Mouse (Mus musculus) C2C12 (cell line): Measurements from ENCODE around the gene Banf2. TPM values are rescaled to one million over a fixed set of nuclear protein-coding genes. Genes with fewer than 3 reads are reported as not detected.

ENCODE experiments used
- H3K27me3 ChIP-seq: one replicate; pipeline ENCODE4 v1.6.1; 2011; ENCODE audit not compliant: control insufficient read depth, insufficient read depth, insufficient read length
- H3K36me3 ChIP-seq: one replicate; pipeline ENCODE4 v1.6.1; 2011; ENCODE audit not compliant: control insufficient read depth, insufficient read depth
- H3K4me3 ChIP-seq: one replicate; pipeline ENCODE4 v1.5.1; 2011; ENCODE audit warnings: mild to moderate bottlenecking, control low read depth; ENCODE audit not compliant: poor library complexity, insufficient read depth, severe bottlenecking
- H3K79me2 ChIP-seq: one replicate; pipeline ENCODE4 v1.6.1; 2011; ENCODE audit not compliant: control insufficient read depth, insufficient read depth
- H3K79me3 ChIP-seq: one replicate; pipeline ENCODE4 v1.6.1; 2011; ENCODE audit warnings: low read depth, control low read depth
- H3ac ChIP-seq: one replicate; pipeline ENCODE3; 2011; ENCODE audit warnings: low read depth; ENCODE audit not compliant: control insufficient read depth, insufficient read length
- CEBPB ChIP-seq: IDR thresholded peaks from one replicate; pipeline ENCODE4 v1.6.1; 2011; ENCODE audit warnings: low read depth, mild to moderate bottlenecking, control low read depth, moderate library complexity
- CTCF ChIP-seq: IDR thresholded peaks from one replicate; pipeline ENCODE4 v1.5.1; 2011; ENCODE audit not compliant: control insufficient read depth, insufficient read depth, insufficient read length
- FOSL1 ChIP-seq: IDR thresholded peaks from one replicate; pipeline ENCODE4 v1.8.0; 2011; ENCODE audit warnings: mild to moderate bottlenecking, low read length; ENCODE audit not compliant: poor library complexity, insufficient read depth, severe bottlenecking
- MAX ChIP-seq: IDR thresholded peaks from one replicate; pipeline ENCODE4 v1.6.1; 2011; ENCODE audit warnings: mild to moderate bottlenecking, control low read depth
- MYOD1 ChIP-seq: IDR thresholded peaks from one replicate; pipeline ENCODE4 v1.6.1; 2011; ENCODE audit warnings: low read depth; ENCODE audit not compliant: control insufficient read depth, insufficient read length
- MYOG ChIP-seq: IDR thresholded peaks from one replicate; pipeline ENCODE4 v1.6.1; 2011; ENCODE audit not compliant: control insufficient read depth, insufficient read length; ENCODE audit errors: extremely low read depth
- USF1 ChIP-seq: IDR thresholded peaks from one replicate; pipeline ENCODE4 v1.6.1; 2011; ENCODE audit warnings: low read depth, mild to moderate bottlenecking, control low read depth, moderate library complexity
- polyA plus RNA-seq: library from polyadenylated mRNA; unstranded; fragments of >200 nt; fragmentation: generic; extraction: Trizol; gene quantifications from one replicate; pipeline ENCODE4 v1.2.1, GENCODE M21; 2012; ENCODE audit warnings: missing spikeins

The Banf2 gene
- polyA plus RNA-seq, 1 experiment = not detected

- no peak overlapping the region for H3ac ChIP-seq
- no peak overlapping the region for H3K4me3 ChIP-seq
- no peaks in the 10 kb centered on the region for H3K27me3 ChIP-seq
- H3K79me2 ChIP-seq = no peaks in the 10 kb centered on the region
- TF ChIP-seq CEBPB (no peak), MYOD1 (no peak), MYOG (no peak), MAX (no peak), USF1 (no peak), CTCF (no peak), FOSL1 (no peak)
- no peaks in the 10 kb centered on the region for H3K36me3 ChIP-seq
- H3K79me3 ChIP-seq = no peaks in the 10 kb centered on the region
These were observed 37.6 kb downstream of the Banf2 start for GRCm38 (mm10) chr2:144070479-144070878.

GRCm38 (mm10) chr2:144072642-144073041, 39.8 kb downstream of the Banf2 start:
- TF ChIP-seq MYOG (no peak), CTCF (no peak), MYOD1 (no peak), FOSL1 (no peak), CEBPB (no peak), USF1 (no peak), MAX (no peak)
- H3K36me3 ChIP-seq = no peaks in the 10 kb centered on the region
- no peaks in the 10 kb centered on the region for H3K79me2 ChIP-seq
- H3K4me3 ChIP-seq = no peak overlapping the region
- no peaks in the 10 kb centered on the region for H3K79me3 ChIP-seq
- H3ac ChIP-seq = no peak overlapping the region
- no peaks in the 10 kb centered on the region for H3K27me3 ChIP-seq

- H3K27me3 ChIP-seq = no peaks in the 10 kb centered on the region
- H3K79me3 ChIP-seq = no peaks in the 10 kb centered on the region
- H3ac ChIP-seq = no peak overlapping the region
- H3K4me3 ChIP-seq = no peak overlapping the region
- no peaks in the 10 kb centered on the region for H3K79me2 ChIP-seq
- TF ChIP-seq MYOD1 = no peak
- no peak for TF ChIP-seq MYOG
- TF ChIP-seq CTCF = no peak
- TF ChIP-seq CEBPB = no peak
- TF ChIP-seq FOSL1 = no peak
- TF ChIP-seq USF1 = no peak
- TF ChIP-seq MAX = no peak
- no peaks in the 10 kb centered on the region for H3K36me3 ChIP-seq
These were observed 41.2 kb downstream of the Banf2 start for GRCm38 (mm10) chr2:144074059-144074458.

DNA sequence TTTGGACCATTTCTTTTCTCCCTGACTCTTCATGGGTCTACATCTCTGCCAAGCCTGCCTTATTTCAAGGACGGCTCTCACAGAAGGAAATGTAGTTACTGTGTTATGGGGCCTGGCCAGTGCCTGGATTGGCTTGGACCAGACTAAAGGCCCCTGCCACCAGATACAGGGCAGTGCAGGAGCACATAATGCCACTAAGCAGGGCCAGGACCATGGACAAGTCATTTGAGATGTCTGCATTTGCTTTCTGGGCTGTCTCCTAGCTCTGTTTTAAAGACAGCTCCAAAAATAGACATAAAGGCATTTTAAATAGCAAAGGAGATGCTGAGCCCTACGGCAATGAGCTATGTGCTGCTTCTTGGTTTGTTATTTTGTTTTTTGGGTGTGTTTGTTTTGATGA, 43.8 kb downstream of the Banf2 start:
- H3K36me3 ChIP-seq = no peaks in the 10 kb centered on the region
- H3ac ChIP-seq = no peak overlapping the region
- H3K27me3 ChIP-seq = no peaks in the 10 kb centered on the region
- H3K4me3 ChIP-seq = no peak overlapping the region
- no peaks in the 10 kb centered on the region for H3K79me3 ChIP-seq
- TF ChIP-seq CTCF = no peak
- H3K79me2 ChIP-seq = no peaks in the 10 kb centered on the region

DNA sequence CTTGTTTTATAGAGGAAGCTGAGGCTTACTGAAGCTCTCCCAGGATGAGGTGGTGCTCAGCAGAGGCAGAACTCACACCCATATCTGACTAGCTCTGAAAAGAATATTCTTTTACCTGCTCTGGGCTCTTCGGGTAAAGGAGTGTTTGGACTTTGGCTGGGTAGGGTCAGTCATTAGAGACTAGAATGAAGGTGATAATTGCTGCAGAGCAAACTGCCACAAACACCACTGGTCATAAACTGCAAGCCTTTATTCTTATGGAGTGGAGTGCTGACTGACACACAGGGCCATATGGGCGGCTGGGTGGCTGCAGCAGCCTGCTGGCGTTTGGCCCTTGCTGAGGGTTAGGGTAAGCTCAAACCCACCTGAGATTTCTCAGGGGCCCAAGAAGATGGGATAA, 46.0 kb downstream of the Banf2 start:
- TF ChIP-seq CTCF = no peak
- TF ChIP-seq MAX = no peak
- no peak for TF ChIP-seq MYOG
- no peak for TF ChIP-seq FOSL1
- no peak for TF ChIP-seq MYOD1
- TF ChIP-seq CEBPB = no peak
- TF ChIP-seq USF1 = no peak
- Histone ChIP-seq H3K79me3 (no peaks in the 10 kb centered on the region), H3K27me3 (no peaks in the 10 kb centered on the region), H3K4me3 (no peak overlapping the region), H3K36me3 (no peaks in the 10 kb centered on the region), H3ac (no peak overlapping the region), H3K79me2 (no peaks in the 10 kb centered on the region)

- Histone ChIP-seq H3K79me2 (no peaks in the 10 kb centered on the region), H3ac (no peak overlapping the region), H3K79me3 (no peaks in the 10 kb centered on the region), H3K27me3 (no peaks in the 10 kb centered on the region), H3K4me3 (no peak overlapping the region), H3K36me3 (no peaks in the 10 kb centered on the region)
- TF ChIP-seq MYOG (no peak), MAX (no peak), USF1 (no peak), CTCF (no peak)
These were observed 53.5 kb downstream of the Banf2 start for GRCm38 (mm10) chr2:144086183-144086847.
